Mouse (Mus musculus) hindbrain, embryonic 16.5 days (tissue): Measurements from ENCODE around the gene Tfap4. TPM values are rescaled to one million over a fixed set of nuclear protein-coding genes. Genes with fewer than 3 reads are reported as not detected.

Experiments
- ATAC-seq: fragments of 200-750 bp; cut with Nextera tagmentation; 2 replicates; pipeline ENCODE4 v1.8.0; 2017; ENCODE audit warnings: moderate TSS enrichment, moderate library complexity
- H3K27ac ChIP-seq: fragments of 300-500 bp; sonication (generic); 2 replicates; pipeline ENCODE4 v1.5.1; 2014; ENCODE audit warnings: low read depth, mild to moderate bottlenecking, control low read depth, low read length, moderate library complexity
- H3K27me3 ChIP-seq: fragments of 300-500 bp; sonication (generic); replicated peaks from 2 replicates; pipeline ENCODE4 v1.6.1; 2014; ENCODE audit warnings: low read length; ENCODE audit not compliant: control insufficient read depth, insufficient read depth
- H3K36me3 ChIP-seq: fragments of 300-500 bp; sonication (generic); 2 replicates; pipeline ENCODE4 v1.6.1; 2014; ENCODE audit warnings: mild to moderate bottlenecking, low read length, moderate library complexity, mixed read lengths; ENCODE audit not compliant: control insufficient read depth, insufficient read depth
- H3K4me1 ChIP-seq: fragments of 300-500 bp; sonication (generic); 2 replicates; pipeline ENCODE4 v1.6.1; 2014; ENCODE audit warnings: low read depth, low read length; ENCODE audit not compliant: control insufficient read depth, insufficient read depth
- H3K4me2 ChIP-seq: fragments of 300-500 bp; sonication (generic); 2 replicates; pipeline ENCODE4 v1.6.1; 2014; ENCODE audit warnings: mild to moderate bottlenecking, low read length, control low read depth, moderate library complexity
- H3K4me3 ChIP-seq: fragments of 300-500 bp; sonication (generic); 2 replicates; pipeline ENCODE4 v1.5.1; 2014; ENCODE audit warnings: mild to moderate bottlenecking, low read length, control low read depth, moderate library complexity
- H3K9ac ChIP-seq: fragments of 300-500 bp; sonication (generic); 2 replicates; pipeline ENCODE4 v1.6.1; 2014; ENCODE audit warnings: low read depth, mild to moderate bottlenecking, control low read depth, low read length, moderate library complexity
- H3K9me3 ChIP-seq: fragments of 300-500 bp; sonication (generic); 2 replicates; pipeline ENCODE4 v1.6.1; 2014; ENCODE audit warnings: mild to moderate bottlenecking, low read length, moderate library complexity; ENCODE audit not compliant: control insufficient read depth
- WGBS: fragments of 180-500 bp; shearing (Covaris S2); extraction: QIAGEN DNeasy Blood & Tissue Kit; methylation state at CpG from one replicate; pipeline ENCODE4 v1.1.7; 2014; 5-methylcytosine and 5-hydroxymethylcytosine counted together
- polyA plus RNA-seq: library from polyadenylated mRNA; unstranded; fragments of >200 nt; fragmentation: Nextera tagmentation; extraction: Ambion mirVana; gene quantifications from 2 replicates; pipeline ENCODE4 v1.2.1, GENCODE M21; 2015

Gene Tfap4
- polyA plus RNA-seq, 1 experiment from 2014 or later: 8.5 TPM

DNA sequence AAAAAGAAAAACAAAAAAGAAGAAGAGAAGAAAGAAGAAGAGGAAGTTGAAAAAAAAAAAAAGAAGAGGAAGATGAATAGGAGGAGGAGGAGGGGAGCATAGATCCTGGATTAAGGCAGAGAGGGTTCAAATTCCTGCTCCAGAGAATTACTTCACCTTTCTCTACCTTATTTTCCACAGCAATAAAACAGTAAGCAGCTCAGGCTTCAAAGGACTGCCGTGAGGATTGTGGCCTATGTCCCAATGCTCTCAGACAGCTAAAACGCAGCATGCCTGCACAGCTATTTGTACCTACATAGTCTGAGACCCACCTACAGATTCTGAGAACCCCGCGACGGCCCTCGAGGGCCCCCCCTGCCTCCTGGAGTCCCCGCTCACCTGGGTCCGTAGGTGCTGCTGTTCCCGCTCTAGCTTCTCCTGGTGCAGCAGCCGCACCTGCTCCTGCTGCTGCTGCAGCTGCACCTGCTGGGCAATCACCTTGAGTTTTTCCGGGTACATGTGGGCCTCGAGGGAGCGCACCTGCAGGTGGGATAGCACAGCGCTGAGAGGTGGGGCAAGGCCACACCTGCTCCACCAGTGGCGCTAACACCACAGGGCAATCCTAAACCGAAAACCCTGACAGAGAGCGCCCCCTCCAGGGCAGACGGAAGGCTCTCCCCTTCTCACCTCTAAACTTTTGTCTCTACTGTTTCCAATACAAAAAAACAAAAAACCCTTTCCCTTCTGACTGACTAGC lies 10.5 kb downstream of the Tfap4 start:
- Histone ChIP-seq H3K4me2 (no peak overlapping the region), H3K4me3 (no peak overlapping the region), H3K36me3 (peaks cover 11% of the 10 kb centered on the region; the same call in 1 of the 2 replicates), H3K27me3 (no peaks in the 10 kb centered on the region), H3K9ac (no peak overlapping the region), H3K4me1 (no peaks in the 10 kb centered on the region), H3K9me3 (no peaks in the 10 kb centered on the region), H3K27ac (no peak overlapping the region)
- 86% methylated on average over 18 of the region's 18 CpGs for WGBS
- no peak for ATAC-seq

GRCm38 (mm10) chr16:4547611-4548010 lies 12.0 kb downstream of the Tfap4 start:
- no peak for ATAC-seq
- H3K36me3 ChIP-seq: peaks cover 11% of the 10 kb centered on the region; the same call in 1 of the 2 replicates
- H3K4me1 ChIP-seq: no peaks in the 10 kb centered on the region; the same call in none of the 2 replicates
- H3K4me2 ChIP-seq: no peak overlapping the region
- WGBS: 95% methylated on average over 5 of the region's 5 CpGs
- no peaks in the 10 kb centered on the region for H3K9me3 ChIP-seq
- no peak overlapping the region for H3K4me3 ChIP-seq
- no peaks in the 10 kb centered on the region for H3K27me3 ChIP-seq
- no peak overlapping the region for H3K27ac ChIP-seq
- no peak overlapping the region for H3K9ac ChIP-seq

- Histone ChIP-seq H3K4me3 (no peak overlapping the region), H3K4me2 (no peak overlapping the region), H3K9me3 (no peaks in the 10 kb centered on the region), H3K9ac (no peak overlapping the region), H3K27ac (no peak overlapping the region), H3K27me3 (no peaks in the 10 kb centered on the region), H3K36me3 (peaks cover 11% of the 10 kb centered on the region; the same call in 1 of the 2 replicates), H3K4me1 (peaks cover 5% of the 10 kb centered on the region)
- ATAC-seq: no peak
- 95% methylated on average over 8 of the region's 8 CpGs for WGBS
Measured at GRCm38 (mm10) chr16:4546838-4547237, 12.8 kb downstream of the Tfap4 start.

GRCm38 (mm10) chr16:4544845-4545244 lies 14.8 kb downstream of the Tfap4 start:
- H3K27ac ChIP-seq: no peak overlapping the region
- no peaks in the 10 kb centered on the region for H3K27me3 ChIP-seq
- no peak overlapping the region for H3K4me2 ChIP-seq
- no peaks in the 10 kb centered on the region for H3K9me3 ChIP-seq
- H3K4me1 ChIP-seq: peaks cover 5% of the 10 kb centered on the region
- no peak overlapping the region for H3K4me3 ChIP-seq
- peaks cover 11% of the 10 kb centered on the region; the same call in 1 of the 2 replicates for H3K36me3 ChIP-seq
- H3K9ac ChIP-seq: no peak overlapping the region
- no peak for ATAC-seq
- 81% methylated on average over 9 of the region's 9 CpGs for WGBS

- no peak overlapping the region for H3K9ac ChIP-seq
- H3K36me3 ChIP-seq: peaks cover 5% of the 10 kb centered on the region; the same call in 1 of the 2 replicates
- no peak for ATAC-seq
- no peak overlapping the region for H3K4me3 ChIP-seq
- no peaks in the 10 kb centered on the region for H3K27me3 ChIP-seq
- no peak overlapping the region for H3K27ac ChIP-seq
- H3K9me3 ChIP-seq: no peaks in the 10 kb centered on the region
- no peak overlapping the region for H3K4me2 ChIP-seq
- WGBS: 70% methylated on average over 3 of the region's 3 CpGs
- peaks cover 5% of the 10 kb centered on the region for H3K4me1 ChIP-seq
Measured at GRCm38 (mm10) chr16:4543266-4543665, 16.4 kb downstream of the Tfap4 start.

DNA sequence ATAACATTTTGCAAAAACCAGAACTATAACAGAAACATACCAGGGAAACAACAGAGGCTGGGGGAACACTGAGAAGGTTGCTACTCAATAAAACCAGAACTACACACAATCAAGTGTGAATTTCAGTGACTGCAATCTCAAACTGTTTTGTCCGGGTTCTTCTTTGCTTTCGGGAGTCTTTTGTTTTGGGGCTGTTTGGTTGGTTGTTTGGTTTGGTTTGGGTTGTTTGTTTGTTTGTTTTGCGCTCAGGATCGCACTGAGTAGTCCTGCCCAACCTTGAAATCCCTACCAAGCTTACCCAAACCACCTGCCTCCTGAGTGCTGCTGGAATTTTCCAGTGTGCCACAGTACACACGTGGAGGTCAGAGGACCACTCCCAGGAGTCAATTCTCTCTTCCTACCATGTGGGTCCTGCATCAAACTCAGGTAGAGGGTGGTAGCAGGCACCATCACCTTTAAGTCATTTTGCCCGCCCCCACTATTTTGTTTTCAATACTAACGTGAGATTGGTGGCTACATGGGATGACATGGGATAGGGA lies 17.3 kb downstream of the Tfap4 start:
- Histone ChIP-seq H3K4me3 (peak overlapping the region; percentile 49), H3K9me3 (no peaks in the 10 kb centered on the region), H3K27me3 (no peaks in the 10 kb centered on the region), H3K4me1 (peaks cover 5% of the 10 kb centered on the region), H3K4me2 (peak overlapping the region; percentile 61), H3K9ac (peak overlapping the region; percentile 32; the same call in 1 of the 2 replicates), H3K36me3 (peaks cover 5% of the 10 kb centered on the region; the same call in 1 of the 2 replicates), H3K27ac (no peak overlapping the region)
- ATAC-seq: peak; percentile 34; the same call in 1 of the 2 replicates
- 46% methylated on average over 7 of the region's 7 CpGs for WGBS

DNA sequence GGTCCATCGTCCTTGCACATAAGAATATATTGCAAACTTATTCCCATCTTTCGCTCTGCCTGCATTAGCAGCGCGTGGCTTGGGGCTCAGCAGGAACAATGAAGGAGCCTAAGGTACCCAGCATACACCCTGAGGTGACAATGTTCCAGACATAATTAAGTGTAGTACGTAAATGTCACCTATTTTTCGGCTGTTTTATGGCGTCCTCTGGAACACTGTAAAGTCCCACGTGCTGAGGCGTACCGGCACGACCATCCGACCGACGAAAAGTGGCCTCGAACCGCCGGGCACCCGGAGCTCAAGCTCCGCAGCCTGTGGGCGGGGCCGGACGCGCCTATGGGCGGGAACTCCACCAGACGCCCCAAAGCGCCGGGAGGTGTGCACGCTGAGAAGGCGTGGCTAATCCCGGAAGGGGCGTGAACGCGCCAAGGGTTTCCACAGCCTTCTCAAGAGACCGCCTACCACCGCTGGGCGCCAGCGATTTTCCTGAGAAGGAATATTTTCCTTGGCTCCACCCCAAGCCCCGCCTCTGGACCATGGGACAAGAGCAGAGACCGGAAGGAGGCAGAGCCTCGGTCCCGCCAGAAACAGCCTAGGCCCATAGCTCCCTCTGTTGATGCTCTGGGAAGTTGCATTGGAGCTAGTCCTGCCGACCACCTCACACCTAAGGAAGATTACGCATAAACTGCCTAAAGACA lies 18.0 kb downstream of the Tfap4 start, which contains the start of gene Srl:
Srl (minus strand) TSS at position 316 of the 698 bp plus-strand sequence.
- H3K4me2 ChIP-seq: peak within 1 kb of the TSS; percentile 61
- no peaks in the 10 kb centered on the region for H3K9me3 ChIP-seq
- WGBS: under 1% methylated on average over 43 of the region's 43 CpGs
- no peaks in the 10 kb centered on the region for H3K27me3 ChIP-seq
- peak within 1 kb of the TSS; percentile 49 for H3K4me3 ChIP-seq
- H3K27ac ChIP-seq: peak within 1 kb of the TSS; percentile 51
- ATAC-seq: peak; percentile 97
- peaks cover 5% of the 10 kb centered on the region; the same call in 1 of the 2 replicates for H3K36me3 ChIP-seq
- H3K4me1 ChIP-seq: peaks cover 5% of the 10 kb centered on the region
- H3K9ac ChIP-seq: peak within 1 kb of the TSS; percentile 56

GRCm38 (mm10) chr16:4541033-4541432 lies 18.6 kb downstream of the Tfap4 start:
- Histone ChIP-seq H3K4me1 (peaks cover 5% of the 10 kb centered on the region), H3K9ac (no peak overlapping the region), H3K4me2 (peak overlapping the region; percentile 61), H3K36me3 (peaks cover 5% of the 10 kb centered on the region; the same call in 1 of the 2 replicates), H3K27me3 (no peaks in the 10 kb centered on the region), H3K9me3 (no peaks in the 10 kb centered on the region), H3K27ac (no peak overlapping the region; the same call in 1 of the 2 replicates), H3K4me3 (peak overlapping the region; percentile 49)
- no peak for ATAC-seq
- WGBS: 58% methylated on average over 4 of the region's 4 CpGs
